Mouse (Mus musculus): ENCODE data around the gene Pkd1l3. TPM values are rescaled to one million over a fixed set of nuclear protein-coding genes. Genes with fewer than 3 reads are reported as not detected.

The Pkd1l3 gene
- polyA plus RNA-seq, 1 experiment = 0.08 TPM

GRCm38 (mm10) chr8:109691769-109692168, 77.5 kb downstream of the Pkd1l3 start:
- Histone ChIP-seq H3K4me3 (replicated peaks; ENCODE audit: insufficient read depth, low read depth, low read length) (peak overlapping the region; percentile 26), H3K27me3 (ENCODE audit: control insufficient read depth, insufficient read depth, low read length) (no peaks in the 10 kb centered on the region), H3K4me1 (ENCODE audit: control insufficient read depth, insufficient read depth, low read length) (peaks cover 6% of the 10 kb centered on the region; the same call in 1 of the 2 replicates), H3K27ac (ENCODE audit: insufficient read depth, low read length) (no peak overlapping the region)
- no peak for TF ChIP-seq POLR2A (IDR thresholded peaks at IDR 0.05; ENCODE audit: borderline replicate concordance, insufficient read depth, low read length)
- TF ChIP-seq CTCF (IDR thresholded peaks at IDR 0.05; ENCODE audit: borderline replicate concordance, insufficient read depth, low read depth, low read length) = peak; percentile 2; the same call in 1 of the 2 replicates
- peak in 1 of 2 experiments; percentile 34 for DNase-seq
- 31% methylated on average over 5 of the region's 5 CpGs for WGBS

- Histone ChIP-seq H3K4me3 (replicated peaks; ENCODE audit: insufficient read depth, low read depth, low read length) (peak overlapping the region; percentile 96), H3K4me1 (ENCODE audit: control insufficient read depth, insufficient read depth, low read length) (peaks cover 6% of the 10 kb centered on the region; the same call in 1 of the 2 replicates), H3K27ac (ENCODE audit: insufficient read depth, low read length) (peak overlapping the region; percentile 72), H3K27me3 (ENCODE audit: control insufficient read depth, insufficient read depth, low read length) (no peaks in the 10 kb centered on the region)
- TF ChIP-seq CTCF (IDR thresholded peaks at IDR 0.05; ENCODE audit: borderline replicate concordance, insufficient read depth, low read depth, low read length) (no peak), POLR2A (IDR thresholded peaks at IDR 0.05; ENCODE audit: borderline replicate concordance, insufficient read depth, low read length) (no peak)
- DNase-seq = no peak
- under 1% methylated on average over 38 of the region's 38 CpGs for WGBS
Observed at GRCm38 (mm10) chr8:109692443-109693145, 78.3 kb downstream of the Pkd1l3 start.

DNA sequence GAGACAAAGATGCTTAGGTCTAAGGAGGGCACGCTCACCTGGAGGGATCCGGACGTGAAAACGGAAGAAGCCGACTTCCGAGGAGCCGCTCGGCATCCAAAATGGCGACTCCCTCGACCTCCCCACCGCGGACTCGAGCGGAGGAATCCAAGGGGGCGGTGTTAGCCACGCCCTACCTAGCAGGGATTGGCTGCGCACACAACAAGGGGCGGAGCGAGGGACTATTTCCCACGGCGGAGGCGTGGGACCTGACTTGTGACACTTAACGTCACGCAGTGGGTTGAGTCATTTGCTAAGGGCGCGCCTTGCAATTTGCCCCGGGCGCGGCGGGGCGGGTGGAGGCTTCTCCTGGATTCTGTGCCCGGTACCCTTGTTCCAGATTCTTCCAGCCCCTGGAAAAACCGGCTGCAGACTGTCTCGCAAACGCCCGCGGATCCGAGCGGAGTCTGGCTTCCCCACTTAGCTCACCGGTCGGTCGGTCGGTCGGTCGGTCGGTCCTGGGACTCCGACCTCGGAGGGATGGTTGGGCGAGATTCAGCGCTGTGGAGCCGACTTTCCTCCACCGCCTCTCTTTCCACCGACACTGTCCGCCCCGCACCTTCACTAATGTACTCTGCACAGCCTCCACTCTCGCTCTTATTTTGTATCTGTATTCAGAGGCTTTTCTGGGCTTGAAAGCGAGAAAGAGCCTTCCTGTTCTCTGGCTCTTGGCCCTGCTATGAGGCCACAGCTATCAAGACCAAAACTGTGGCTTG, 79.0 kb downstream of the Pkd1l3 start, which contains the start of gene Ist1:
Gene Ist1 (minus strand): TSS at position 115 of the 755 bp plus-strand sequence.
- Histone ChIP-seq H3K4me3 (replicated peaks; ENCODE audit: insufficient read depth, low read depth, low read length) (peak within 1 kb of the TSS; percentile 96), H3K27me3 (ENCODE audit: control insufficient read depth, insufficient read depth, low read length) (no peaks in the 10 kb centered on the region), H3K27ac (ENCODE audit: insufficient read depth, low read length) (peak within 1 kb of the TSS; percentile 72), H3K4me1 (ENCODE audit: control insufficient read depth, insufficient read depth, low read length) (peaks cover 6% of the 10 kb centered on the region; the same call in 1 of the 2 replicates)
- WGBS = under 1% methylated on average over 57 of the region's 57 CpGs
- DNase-seq = peak; percentile 98 to 99
- TF ChIP-seq POLR2A (IDR thresholded peaks at IDR 0.05; ENCODE audit: borderline replicate concordance, insufficient read depth, low read length) (peak; percentile 91), CTCF (IDR thresholded peaks at IDR 0.05; ENCODE audit: borderline replicate concordance, insufficient read depth, low read depth, low read length) (no peak)

DNA sequence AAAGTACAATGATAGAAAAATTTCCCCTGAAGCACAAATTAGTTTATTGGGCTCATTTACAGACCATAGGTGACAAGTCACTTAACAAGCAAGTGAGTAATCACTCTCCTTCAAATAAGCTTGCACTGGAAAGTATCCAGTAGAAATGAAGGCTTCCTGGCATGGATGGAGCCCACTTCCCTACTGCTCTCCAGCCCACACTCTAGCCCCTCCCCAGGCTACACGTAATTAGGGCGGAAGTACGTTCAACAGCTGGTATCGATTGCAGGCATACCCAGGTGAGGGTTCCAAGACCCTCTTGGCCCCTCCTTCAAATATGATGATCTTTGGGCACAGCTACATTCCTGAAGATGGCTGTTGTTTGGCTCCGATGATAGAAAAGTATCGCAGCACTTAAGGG, 79.8 kb downstream of the Pkd1l3 start:
- no peak for DNase-seq
- TF ChIP-seq CTCF (IDR thresholded peaks at IDR 0.05; ENCODE audit: borderline replicate concordance, insufficient read depth, low read depth, low read length) = no peak
- no peak for TF ChIP-seq POLR2A (IDR thresholded peaks at IDR 0.05; ENCODE audit: borderline replicate concordance, insufficient read depth, low read length)
- Histone ChIP-seq H3K27ac (ENCODE audit: insufficient read depth, low read length) (no peak overlapping the region), H3K27me3 (ENCODE audit: control insufficient read depth, insufficient read depth, low read length) (no peaks in the 10 kb centered on the region), H3K4me1 (ENCODE audit: control insufficient read depth, insufficient read depth, low read length) (peaks cover 6% of the 10 kb centered on the region; the same call in 1 of the 2 replicates), H3K4me3 (replicated peaks; ENCODE audit: insufficient read depth, low read depth, low read length) (no peak overlapping the region)
- WGBS = 62% methylated on average over 6 of the region's 6 CpGs

- Histone ChIP-seq H3K27me3 (ENCODE audit: control insufficient read depth, insufficient read depth, low read length) (no peaks in the 10 kb centered on the region), H3K4me1 (ENCODE audit: control insufficient read depth, insufficient read depth, low read length) (no peaks in the 10 kb centered on the region; the same call in 1 of the 2 replicates), H3K27ac (ENCODE audit: insufficient read depth, low read length) (no peak overlapping the region), H3K4me3 (replicated peaks; ENCODE audit: insufficient read depth, low read depth, low read length) (no peak overlapping the region)
- DNase-seq = no peak
- no peak for TF ChIP-seq CTCF (IDR thresholded peaks at IDR 0.05; ENCODE audit: borderline replicate concordance, insufficient read depth, low read depth, low read length)
- no peak for TF ChIP-seq POLR2A (IDR thresholded peaks at IDR 0.05; ENCODE audit: borderline replicate concordance, insufficient read depth, low read length)
- WGBS = 73% methylated on average over 1 of the region's 1 CpGs
Observed at GRCm38 (mm10) chr8:109697754-109698153, 83.4 kb downstream of the Pkd1l3 start.

- Histone ChIP-seq H3K4me1 (ENCODE audit: control insufficient read depth, insufficient read depth, low read length) (no peaks in the 10 kb centered on the region; the same call in 1 of the 2 replicates), H3K27me3 (ENCODE audit: control insufficient read depth, insufficient read depth, low read length) (no peaks in the 10 kb centered on the region), H3K4me3 (replicated peaks; ENCODE audit: insufficient read depth, low read depth, low read length) (no peak overlapping the region), H3K27ac (ENCODE audit: insufficient read depth, low read length) (no peak overlapping the region)
- WGBS = 84% methylated on average over 3 of the region's 3 CpGs
- TF ChIP-seq CTCF (IDR thresholded peaks at IDR 0.05; ENCODE audit: borderline replicate concordance, insufficient read depth, low read depth, low read length) = no peak
- no peak for TF ChIP-seq POLR2A (IDR thresholded peaks at IDR 0.05; ENCODE audit: borderline replicate concordance, insufficient read depth, low read length)
- DNase-seq = no peak
Observed at GRCm38 (mm10) chr8:109698477-109698876, 84.2 kb downstream of the Pkd1l3 start.

DNA sequence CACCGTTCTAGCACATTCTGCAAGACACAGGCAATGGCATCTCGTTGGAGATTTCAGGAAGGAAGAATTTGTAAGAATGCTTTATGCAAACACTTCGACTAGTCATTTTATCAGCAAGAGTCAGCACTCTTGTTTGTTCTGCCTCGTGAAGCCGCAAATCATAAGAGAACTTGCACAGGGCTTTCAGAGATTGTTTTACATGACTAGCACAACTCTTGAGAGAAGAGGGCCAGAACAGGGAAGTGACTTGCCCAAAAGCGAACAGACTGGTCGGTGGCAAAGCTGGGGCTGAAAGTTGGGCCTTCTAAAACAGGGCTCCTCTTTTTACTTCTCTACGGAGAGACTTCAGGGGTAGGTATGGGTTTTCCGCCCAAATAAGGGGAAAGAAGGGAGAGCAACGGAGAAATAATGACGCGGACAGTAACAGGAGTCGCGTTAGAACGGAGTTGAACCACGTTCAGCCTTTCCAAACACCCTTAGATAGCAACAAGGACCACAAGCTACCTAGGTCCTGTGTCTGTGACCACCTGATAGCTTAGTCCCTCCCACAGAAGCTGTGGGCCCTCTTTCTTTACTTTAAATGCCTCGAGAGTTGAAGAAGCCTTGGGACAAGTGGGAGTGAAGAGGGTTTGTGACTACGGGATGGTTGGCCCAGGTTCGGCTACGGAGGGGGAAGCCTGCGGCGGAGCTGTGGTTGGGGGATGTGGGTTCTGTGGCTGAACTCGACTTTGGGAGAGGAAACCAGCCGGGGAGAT, 90.4 kb downstream of the Pkd1l3 start:
- Histone ChIP-seq H3K4me3 (replicated peaks; ENCODE audit: insufficient read depth, low read depth, low read length) (peak overlapping the region; percentile 93), H3K27me3 (ENCODE audit: control insufficient read depth, insufficient read depth, low read length) (no peaks in the 10 kb centered on the region), H3K4me1 (ENCODE audit: control insufficient read depth, insufficient read depth, low read length) (no peaks in the 10 kb centered on the region; the same call in 1 of the 2 replicates), H3K27ac (ENCODE audit: insufficient read depth, low read length) (peak overlapping the region; percentile 53)
- DNase-seq = peak in 1 of 2 experiments; percentile 24
- 14% methylated on average over 24 of the region's 24 CpGs for WGBS
- TF ChIP-seq POLR2A (IDR thresholded peaks at IDR 0.05; ENCODE audit: borderline replicate concordance, insufficient read depth, low read length) (no peak), CTCF (IDR thresholded peaks at IDR 0.05; ENCODE audit: borderline replicate concordance, insufficient read depth, low read depth, low read length) (no peak)
